Mouse (Mus musculus): ENCODE data around the gene Fbn1.

DNA sequence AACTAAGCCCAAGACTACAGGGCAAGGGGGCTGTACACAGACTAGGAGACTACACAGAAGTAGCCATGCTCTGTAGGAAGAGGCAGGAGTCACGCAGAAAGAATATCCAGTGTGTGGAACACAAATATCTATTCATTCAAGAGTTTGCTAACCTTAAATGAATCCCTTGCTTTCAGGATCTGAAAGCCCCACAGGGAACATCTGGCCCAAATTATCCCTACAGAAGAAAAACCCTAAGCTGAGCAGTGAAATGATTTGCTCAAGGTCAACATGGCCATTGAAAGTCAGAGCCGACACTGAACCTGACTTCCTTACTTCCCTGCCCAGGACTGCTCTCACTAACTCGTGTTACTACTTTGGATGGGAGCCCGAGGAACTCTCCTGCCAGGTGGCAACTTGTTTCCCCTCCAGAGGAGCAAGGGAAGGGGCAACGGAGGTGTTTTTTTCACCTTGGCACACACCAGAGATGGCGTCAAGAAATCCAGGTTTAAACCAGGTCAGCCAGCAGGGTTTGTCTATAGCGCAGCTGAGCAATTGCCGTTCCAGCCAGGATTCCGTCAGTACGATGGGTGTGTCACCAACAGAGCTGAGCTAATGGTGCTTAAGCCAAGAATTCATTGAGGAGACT lies 78.9 kb downstream of the Fbn1 start:
- no peak for TF ChIP-seq CTCF (IDR thresholded peaks at IDR 0.05; ENCODE audit: control insufficient read depth, insufficient read depth, low read length)
- TF ChIP-seq POLR2A (IDR thresholded peaks at IDR 0.05; ENCODE audit: borderline replicate concordance, control insufficient read depth, low read depth, low read length): no peak
